Mouse (Mus musculus) stomach, embryonic 14.5 days (tissue): ENCODE measurements around the gene Zc3h6. TPM values are rescaled to one million over a fixed set of nuclear protein-coding genes. Genes with fewer than 3 reads are reported as not detected.

Experiments used
- ATAC-seq: fragments of 200-750 bp; cut with Nextera tagmentation; 2 replicates; pipeline ENCODE4 v1.8.0; 2017; ENCODE audit warnings: low read depth, moderate TSS enrichment; ENCODE audit not compliant: insufficient number of reproducible peaks, insufficient read depth, low FRiP score
- H3K27ac ChIP-seq: fragments of 300-500 bp; sonication (generic); 2 replicates; pipeline ENCODE4 v1.5.1; 2014; ENCODE audit warnings: mild to moderate bottlenecking, low read length, moderate library complexity, mixed read lengths
- H3K27me3 ChIP-seq: fragments of 300-500 bp; sonication (generic); 2 replicates; pipeline ENCODE4 v1.6.1; 2014; ENCODE audit warnings: low read length, control low read depth, mixed read lengths; ENCODE audit not compliant: control insufficient read depth, insufficient read depth
- H3K36me3 ChIP-seq: fragments of 300-500 bp; sonication (generic); 2 replicates; pipeline ENCODE4 v1.6.1; 2014; ENCODE audit warnings: mild to moderate bottlenecking, control low read depth, low read length, moderate library complexity, mixed read lengths; ENCODE audit not compliant: control insufficient read depth, insufficient read depth
- H3K4me1 ChIP-seq: fragments of 300-500 bp; sonication (generic); 2 replicates; pipeline ENCODE4 v1.6.1; 2014; ENCODE audit warnings: low read length, control low read depth, mixed read lengths; ENCODE audit not compliant: control insufficient read depth, insufficient read depth
- H3K4me2 ChIP-seq: fragments of 300-500 bp; sonication (generic); replicated peaks from 2 replicates; pipeline ENCODE4 v1.6.1; 2014; ENCODE audit warnings: low read depth, low read length, control low read depth
- H3K4me3 ChIP-seq: fragments of 300-500 bp; sonication (generic); 2 replicates; pipeline ENCODE4 v1.5.1; 2014; ENCODE audit warnings: low read depth, low read length, control low read depth
- H3K9ac ChIP-seq: fragments of 300-500 bp; sonication (generic); replicated peaks from 2 replicates; pipeline ENCODE4 v1.6.1; 2014; ENCODE audit warnings: low read depth, mild to moderate bottlenecking, control low read depth, low read length, moderate library complexity, mixed read lengths
- H3K9me3 ChIP-seq: fragments of 300-500 bp; sonication (generic); 2 replicates; pipeline ENCODE4 v1.6.1; 2016; ENCODE audit warnings: low read depth, low read length, control low read depth; ENCODE audit not compliant: control insufficient read depth
- WGBS: fragments of 180-500 bp; shearing (Covaris S2); extraction: QIAGEN DNeasy Blood & Tissue Kit; methylation state at CpG from one replicate; pipeline ENCODE4 v1.1.7; 2014; 5-methylcytosine and 5-hydroxymethylcytosine counted together
- polyA plus RNA-seq: library from polyadenylated mRNA; unstranded; fragments of >200 nt; fragmentation: Nextera tagmentation; extraction: Ambion mirVana; gene quantifications from 2 replicates; pipeline ENCODE4 v1.2.1, GENCODE M21; 2014

The Zc3h6 gene
- polyA plus RNA-seq, 1 experiment from 2014 or later: 2.6 TPM

GRCm38 (mm10) chr2:128965505-128966105 lies 1.6 kb upstream of the Zc3h6 start:
- Histone ChIP-seq H3K36me3 (no peaks in the 10 kb centered on the region), H3K9ac (no peak overlapping the region; the same call in 1 of the 2 replicates), H3K9me3 (no peaks in the 10 kb centered on the region), H3K4me1 (peaks cover 7% of the 10 kb centered on the region; the same call in 1 of the 2 replicates), H3K4me3 (no peak overlapping the region), H3K27me3 (no peaks in the 10 kb centered on the region), H3K4me2 (peak overlapping the region; percentile 44; the same call in 1 of the 2 replicates), H3K27ac (peak overlapping the region; percentile 36; the same call in 1 of the 2 replicates)
- 41% methylated on average over 5 of the region's 5 CpGs for WGBS
- no peak for ATAC-seq

- 10% methylated on average over 6 of the region's 6 CpGs for WGBS
- Histone ChIP-seq H3K4me2 (peak overlapping the region; percentile 44), H3K27me3 (no peaks in the 10 kb centered on the region), H3K4me1 (peaks cover 7% of the 10 kb centered on the region; the same call in 1 of the 2 replicates), H3K9ac (peak overlapping the region; percentile 100; the same call in 1 of the 2 replicates), H3K9me3 (no peaks in the 10 kb centered on the region), H3K27ac (peak overlapping the region; percentile 100; the same call in 1 of the 2 replicates), H3K4me3 (peak overlapping the region; percentile 90), H3K36me3 (no peaks in the 10 kb centered on the region)
- ATAC-seq: no peak
Measured at GRCm38 (mm10) chr2:128966236-128966635, 966 bp upstream of the Zc3h6 start.

GRCm38 (mm10) chr2:128967661-128968441 lies 649 bp downstream of the Zc3h6 start, which contains the start of gene Gm10762:
TSS of gene Gm10762 (minus strand) at chr2:128967725.
- Histone ChIP-seq H3K4me3 (peak within 1 kb of the TSS; percentile 90), H3K4me1 (peaks cover 7% of the 10 kb centered on the region; the same call in 1 of the 2 replicates), H3K4me2 (peak within 1 kb of the TSS; percentile 47), H3K9ac (peak within 1 kb of the TSS; percentile 100), H3K36me3 (no peaks in the 10 kb centered on the region), H3K27ac (peak within 1 kb of the TSS; percentile 100), H3K27me3 (no peaks in the 10 kb centered on the region), H3K9me3 (no peaks in the 10 kb centered on the region)
- ATAC-seq: peak; percentile 84
- 1% methylated on average over 80 of the region's 80 CpGs for WGBS

GRCm38 (mm10) chr2:128968475-128969083 lies 1.4 kb downstream of the Zc3h6 start:
- no peak for ATAC-seq
- Histone ChIP-seq H3K4me3 (peak overlapping the region; percentile 90), H3K4me2 (peak overlapping the region; percentile 47), H3K9ac (no peak overlapping the region), H3K27me3 (no peaks in the 10 kb centered on the region), H3K36me3 (no peaks in the 10 kb centered on the region), H3K27ac (0 out of 2 replicates have a peak overlapping the region, but pooled peaks have one; percentile 100), H3K9me3 (no peaks in the 10 kb centered on the region), H3K4me1 (peaks cover 7% of the 10 kb centered on the region; the same call in 1 of the 2 replicates)

GRCm38 (mm10) chr2:128972301-128972700 lies 5.1 kb downstream of the Zc3h6 start:
- Histone ChIP-seq H3K4me1 (no peaks in the 10 kb centered on the region), H3K9ac (no peak overlapping the region), H3K36me3 (no peaks in the 10 kb centered on the region), H3K4me3 (no peak overlapping the region), H3K27me3 (no peaks in the 10 kb centered on the region), H3K4me2 (no peak overlapping the region), H3K27ac (no peak overlapping the region), H3K9me3 (no peaks in the 10 kb centered on the region)
- ATAC-seq: no peak

- no peak overlapping the region for H3K4me2 ChIP-seq
- H3K4me1 ChIP-seq: no peaks in the 10 kb centered on the region
- H3K9ac ChIP-seq: no peak overlapping the region
- no peaks in the 10 kb centered on the region for H3K27me3 ChIP-seq
- WGBS: 55% methylated on average over 4 of the region's 4 CpGs
- no peak overlapping the region for H3K4me3 ChIP-seq
- no peaks in the 10 kb centered on the region for H3K36me3 ChIP-seq
- no peaks in the 10 kb centered on the region for H3K9me3 ChIP-seq
- ATAC-seq: no peak
- no peak overlapping the region for H3K27ac ChIP-seq
Measured at GRCm38 (mm10) chr2:128975572-128975971, 8.4 kb downstream of the Zc3h6 start.

- Histone ChIP-seq H3K4me1 (no peaks in the 10 kb centered on the region), H3K4me2 (no peak overlapping the region), H3K9me3 (no peaks in the 10 kb centered on the region), H3K27me3 (no peaks in the 10 kb centered on the region), H3K9ac (no peak overlapping the region), H3K4me3 (no peak overlapping the region), H3K27ac (no peak overlapping the region), H3K36me3 (no peaks in the 10 kb centered on the region)
- 78% methylated on average over 3 of the region's 3 CpGs for WGBS
- ATAC-seq: no peak
Measured at GRCm38 (mm10) chr2:128984746-128985145, 17.5 kb downstream of the Zc3h6 start.

GRCm38 (mm10) chr2:129004872-129005271 lies 37.7 kb downstream of the Zc3h6 start:
- Histone ChIP-seq H3K36me3 (no peaks in the 10 kb centered on the region), H3K27me3 (no peaks in the 10 kb centered on the region)
- ATAC-seq: no peak

More at GRCm38 (mm10) chr2:129004872-129005271, 37.7 kb downstream of the Zc3h6 start:
- Histone ChIP-seq H3K4me1 (no peaks in the 10 kb centered on the region), H3K27ac (no peak overlapping the region), H3K9ac (no peak overlapping the region), H3K4me2 (no peak overlapping the region), H3K4me3 (no peak overlapping the region), H3K9me3 (no peaks in the 10 kb centered on the region)
